Mouse (Mus musculus) CH12.LX (cell line): ENCODE results near the gene Serinc4. TPM values are rescaled to one million over a fixed set of nuclear protein-coding genes. Genes with fewer than 3 reads are reported as not detected.

Experiments used
- DNase-seq: peaks from one replicate; pipeline ENCODE4 v3.0.0-alpha.2; 2013; ENCODE audit errors: extremely low read depth
- H3K27ac ChIP-seq: 2 replicates; pipeline ENCODE4 v1.5.1; 2012; ENCODE audit warnings: low read depth, mild to moderate bottlenecking, control low read depth, moderate library complexity; ENCODE audit not compliant: insufficient read depth
- H3K27me3 ChIP-seq: replicated peaks from 2 replicates; pipeline ENCODE3; 2012; ENCODE audit warnings: inconsistent platforms
- H3K36me3 ChIP-seq, 2 experiments: replicated peaks in 1 of 2; 2 replicates each; pipeline versions ENCODE3 to v1.6.1; 2012; ENCODE audit warnings: inconsistent platforms in 1 of 2, low read length in 1 of 2, mild to moderate bottlenecking in 1 of 2, mixed read lengths in 1 of 2, moderate library complexity in 1 of 2; ENCODE audit not compliant: control insufficient read depth in 1 of 2, insufficient read depth in 1 of 2
- H3K4me1 ChIP-seq, 2 experiments: 2 replicates each; pipeline ENCODE4 v1.6.1; 2012; ENCODE audit warnings: inconsistent platforms in 1 of 2, moderate library complexity in 1 of 2; ENCODE audit not compliant: insufficient read depth in 2 of 2, control insufficient read depth in 1 of 2
- H3K4me2 ChIP-seq: 2 replicates; pipeline ENCODE4 v1.6.1; 2012; ENCODE audit warnings: low read depth, mild to moderate bottlenecking, control low read depth; ENCODE audit not compliant: poor library complexity, insufficient read depth, severe bottlenecking
- H3K4me3 ChIP-seq, 3 experiments: fragments of 150-350 bp in 1 of 3; sonication (generic) in 1 of 3; replicated peaks in 1 of 3; 2 replicates each; pipeline versions ENCODE3 to v1.5.1; 2011 to 2012; ENCODE audit warnings: low read depth in 2 of 3, low read length in 2 of 3, mild to moderate bottlenecking in 2 of 3, moderate library complexity in 2 of 3, control low read depth in 1 of 3, improper control_type of control experiment in 1 of 3, inconsistent platforms in 1 of 3, mixed read lengths in 1 of 3; ENCODE audit not compliant: poor library complexity in 1 of 3
- H3K79me2 ChIP-seq: replicated peaks from 2 replicates; pipeline ENCODE4 v1.6.1; 2012; ENCODE audit warnings: mild to moderate bottlenecking, moderate library complexity; ENCODE audit not compliant: control insufficient read depth, poor library complexity, insufficient read depth, severe bottlenecking; ENCODE audit errors: extremely low read depth
- H3K9ac ChIP-seq: 2 replicates; pipeline ENCODE4 v1.6.1; 2012; ENCODE audit warnings: low read depth, mild to moderate bottlenecking, control low read depth, moderate library complexity; ENCODE audit not compliant: insufficient read depth
- H3K9me3 ChIP-seq: replicated peaks from 2 replicates; pipeline ENCODE3; 2012; ENCODE audit warnings: low read length, inconsistent platforms, mixed read lengths
- BHLHE40 ChIP-seq: IDR thresholded peaks from 2 replicates; pipeline ENCODE4 v1.6.1; 2011; ENCODE audit warnings: mild to moderate bottlenecking, low read depth, low read length, improper control_type of control experiment
- CHD1 ChIP-seq: IDR thresholded peaks from 2 replicates; pipeline ENCODE4 v1.6.1; 2012; ENCODE audit warnings: low read depth, low read length, improper control_type of control experiment, inconsistent platforms
- CHD2 ChIP-seq: IDR thresholded peaks from 2 replicates; pipeline ENCODE4 v1.6.1; 2011; ENCODE audit warnings: low read length, improper control_type of control experiment
- CTCF ChIP-seq, 2 experiments: IDR thresholded peaks in 1 of 2; conservative IDR thresholded peaks in 1 of 2; 2 replicates each; pipeline ENCODE4 v1.5.1; 2011 to 2012; ENCODE audit warnings: low read depth in 2 of 2, low read length in 2 of 2, improper control_type of control experiment in 1 of 2, inconsistent platforms in 1 of 2, mild to moderate bottlenecking in 1 of 2, moderate library complexity in 1 of 2
- E2F4 ChIP-seq: IDR thresholded peaks from 2 replicates; pipeline ENCODE4 v1.6.1; 2011; ENCODE audit warnings: low read depth, low read length, improper control_type of control experiment; ENCODE audit not compliant: insufficient replicate concordance
- ELF1 ChIP-seq: IDR thresholded peaks from 2 replicates; pipeline ENCODE4 v1.6.1; 2014; ENCODE audit warnings: low read depth, mild to moderate bottlenecking, inconsistent platforms, low read length, improper control_type of control experiment
- EP300 ChIP-seq: IDR thresholded peaks from 2 replicates; pipeline ENCODE4 v1.6.1; 2011; ENCODE audit warnings: low read length, improper control_type of control experiment
- ETS1 ChIP-seq: conservative IDR thresholded peaks from 2 replicates; pipeline ENCODE4 v1.6.1; 2012; ENCODE audit warnings: low read depth, mild to moderate bottlenecking, inconsistent platforms, low read length, improper control_type of control experiment, moderate library complexity
- GABPA ChIP-seq: IDR thresholded peaks from 2 replicates; pipeline ENCODE4 v1.6.1; 2012; ENCODE audit warnings: low read depth, low read length, improper control_type of control experiment, inconsistent platforms; ENCODE audit not compliant: insufficient replicate concordance
- HCFC1 ChIP-seq: IDR thresholded peaks from 2 replicates; pipeline ENCODE4 v1.6.1; 2012; ENCODE audit warnings: low read depth, mild to moderate bottlenecking, inconsistent platforms, low read length, improper control_type of control experiment
- IRF4 ChIP-seq: IDR thresholded peaks from 2 replicates; pipeline ENCODE4 v1.6.1; 2014; ENCODE audit warnings: low read depth, mild to moderate bottlenecking, inconsistent platforms, low read length, improper control_type of control experiment
- JUN ChIP-seq: IDR thresholded peaks from 2 replicates; pipeline ENCODE4 v1.6.1; 2011; ENCODE audit warnings: low read depth, mild to moderate bottlenecking, low read length, improper control_type of control experiment, moderate library complexity; ENCODE audit not compliant: insufficient read depth
- JUND ChIP-seq: conservative IDR thresholded peaks from 2 replicates; pipeline ENCODE4 v1.6.1; 2011; ENCODE audit warnings: low read depth, low read length, improper control_type of control experiment
- KAT2A ChIP-seq: IDR thresholded peaks from 2 replicates; pipeline ENCODE4 v1.6.1; 2012; ENCODE audit warnings: low read length, improper control_type of control experiment, inconsistent platforms; ENCODE audit not compliant: insufficient replicate concordance
- MAFK ChIP-seq: IDR thresholded peaks from 2 replicates; pipeline ENCODE4 v1.6.1; 2011; ENCODE audit warnings: low read length, improper control_type of control experiment; ENCODE audit not compliant: insufficient replicate concordance
- MAX ChIP-seq: IDR thresholded peaks from 2 replicates; pipeline ENCODE4 v1.6.1; 2011; ENCODE audit warnings: low read length, improper control_type of control experiment
- MAZ ChIP-seq: IDR thresholded peaks from 2 replicates; pipeline ENCODE4 v1.6.1; 2012; ENCODE audit warnings: low read depth, mild to moderate bottlenecking, inconsistent platforms, low read length, improper control_type of control experiment, moderate library complexity
- MEF2A ChIP-seq: IDR thresholded peaks from 2 replicates; pipeline ENCODE4 v1.6.1; 2014; ENCODE audit warnings: low read depth, mild to moderate bottlenecking, inconsistent platforms, low read length, improper control_type of control experiment, borderline replicate concordance
- MXI1 ChIP-seq: IDR thresholded peaks from 2 replicates; pipeline ENCODE4 v1.6.1; 2011; ENCODE audit warnings: mild to moderate bottlenecking, low read depth, low read length, improper control_type of control experiment
- MYC ChIP-seq: IDR thresholded peaks from 2 replicates; pipeline ENCODE4 v1.6.1; 2011; ENCODE audit warnings: low read depth, mild to moderate bottlenecking, improper control_type of control experiment, low read length
- NELFE ChIP-seq: IDR thresholded peaks from 2 replicates; pipeline ENCODE4 v1.6.1; 2011; ENCODE audit warnings: low read depth, low read length, improper control_type of control experiment
- NRF1 ChIP-seq: IDR thresholded peaks from 2 replicates; pipeline ENCODE4 v1.6.1; 2014; ENCODE audit warnings: low read depth, mild to moderate bottlenecking, inconsistent platforms, low read length, improper control_type of control experiment, moderate library complexity
- PAX5 ChIP-seq: IDR thresholded peaks from 2 replicates; pipeline ENCODE4 v1.6.1; 2012; ENCODE audit warnings: low read length, inconsistent platforms, mixed read lengths
- POLR2A ChIP-seq: IDR thresholded peaks from 2 replicates; pipeline ENCODE4 v1.6.1; 2011; ENCODE audit warnings: low read depth, mild to moderate bottlenecking, improper control_type of control experiment, low read length
- POLR2AphosphoS2 ChIP-seq: IDR thresholded peaks from 2 replicates; pipeline ENCODE4 v1.6.1; 2011; ENCODE audit warnings: low read depth, low read length, improper control_type of control experiment
- RAD21 ChIP-seq: IDR thresholded peaks from 2 replicates; pipeline ENCODE4 v1.6.1; 2011; ENCODE audit warnings: low read depth, mild to moderate bottlenecking, low read length, improper control_type of control experiment, moderate library complexity
- RCOR1 ChIP-seq: conservative IDR thresholded peaks from 2 replicates; pipeline ENCODE4 v1.6.1; 2012; ENCODE audit warnings: low read depth, mild to moderate bottlenecking, inconsistent platforms, low read length, improper control_type of control experiment
- SIN3A ChIP-seq: IDR thresholded peaks from 2 replicates; pipeline ENCODE4 v1.6.1; 2012; ENCODE audit warnings: low read length, improper control_type of control experiment, inconsistent platforms
- SMC3 ChIP-seq: IDR thresholded peaks from 2 replicates; pipeline ENCODE4 v1.6.1; 2011; ENCODE audit warnings: low read depth, low read length, improper control_type of control experiment
- TBP ChIP-seq: conservative IDR thresholded peaks from 2 replicates; pipeline ENCODE4 v1.6.1; 2011; ENCODE audit warnings: low read depth, low read length, improper control_type of control experiment
- TCF12 ChIP-seq: IDR thresholded peaks from 2 replicates; pipeline ENCODE4 v1.6.1; 2014; ENCODE audit warnings: low read depth, mild to moderate bottlenecking, inconsistent platforms, low read length, improper control_type of control experiment
- UBTF ChIP-seq: IDR thresholded peaks from 2 replicates; pipeline ENCODE4 v1.6.1; 2012; ENCODE audit warnings: low read depth, mild to moderate bottlenecking, inconsistent platforms, low read length, improper control_type of control experiment, moderate library complexity
- USF1 ChIP-seq: IDR thresholded peaks from 2 replicates; pipeline ENCODE4 v1.6.1; 2014; ENCODE audit warnings: low read depth, mild to moderate bottlenecking, inconsistent platforms, low read length, improper control_type of control experiment
- USF2 ChIP-seq: conservative IDR thresholded peaks from 2 replicates; pipeline ENCODE4 v1.6.1; 2011; ENCODE audit warnings: low read depth, low read length, improper control_type of control experiment
- ZC3H11A ChIP-seq: IDR thresholded peaks from 2 replicates; pipeline ENCODE4 v1.6.1; 2012; ENCODE audit warnings: low read depth, mild to moderate bottlenecking, inconsistent platforms, low read length, improper control_type of control experiment
- ZKSCAN1 ChIP-seq: IDR thresholded peaks from 2 replicates; pipeline ENCODE4 v1.6.1; 2012; ENCODE audit warnings: low read depth, inconsistent platforms, low read length, improper control_type of control experiment, borderline replicate concordance
- ZMIZ1 ChIP-seq: IDR thresholded peaks from 2 replicates; pipeline ENCODE4 v1.6.1; 2012; ENCODE audit warnings: low read depth, mild to moderate bottlenecking, inconsistent platforms, low read length, improper control_type of control experiment
- ZNF384 ChIP-seq: IDR thresholded peaks from 2 replicates; pipeline ENCODE4 v1.6.1; 2012; ENCODE audit warnings: low read depth, low read length, improper control_type of control experiment, inconsistent platforms
- dilution Hi-C: fragments of 300-500 bp; cut with MboI; formaldehyde crosslinking; loops from 2 replicates; pipeline ENCODE4 v1.14.3; 2020; ENCODE audit warnings: low sequenced_read_pairs; ENCODE audit not compliant: extremely low pct_unique_long_range_greater_than_20kb, extremely low pct_ligation_motif_present
- in situ Hi-C: fragments of 300-500 bp; cut with MboI; formaldehyde crosslinking; loops from 3 replicates; pipeline ENCODE4 v1.14.3; 2019; ENCODE audit warnings: low sequenced_read_pairs, low pct_ligation_motif_present, low pct_unique_long_range_greater_than_20kb, mixed read lengths
- polyA plus RNA-seq: library from polyadenylated mRNA; unstranded; fragments of >175 nt; gene quantifications from 2 replicates; pipeline ENCODE4 v1.2.1, GENCODE M21; 2012; ENCODE audit warnings: low read depth; ENCODE audit not compliant: insufficient read length
- total RNA-seq, 2 experiments: library from RNA; depleted of rRNA; stranded (reverse); fragments of 300-350 nt in 1 of 2; fragments of >200 nt in 1 of 2; gene quantifications; 2 replicates each; pipeline ENCODE4 v1.2.3; 2012 to 2014

The Serinc4 gene
- total and polyA plus RNA-seq, 3 experiments = 0.17 to 0.89 (median 0.29) TPM

GRCm38 (mm10) chr2:121448739-121449535 lies 7.6 kb downstream of the Serinc4 start, which contains the start of gene Serf2:
Serf2 (plus strand) TSS chr2:121449195.
- Histone ChIP-seq H3K4me3 (peak within 1 kb of the TSS; percentile 73 to 91 (median 88)), H3K27ac (peak within 1 kb of the TSS; percentile 11; the same call in 1 of the 2 replicates), H3K9ac (peak within 1 kb of the TSS; percentile 79), H3K9me3 (no peaks in the 10 kb centered on the region), H3K79me2 (peaks cover 7% of the 10 kb centered on the region), H3K36me3 (peaks cover 6 to 31% of the 10 kb centered on the region in 2 experiments), H3K4me1 (peaks cover 5 to 28% of the 10 kb centered on the region in 2 experiments), H3K27me3 (peaks cover 36% of the 10 kb centered on the region), H3K4me2 (peak within 1 kb of the TSS; percentile 99)
- in situ Hi-C loops (no loop called here), dilution Hi-C loops (no loop called here)
- DNase-seq = peak; percentile 97
- TF ChIP-seq RCOR1 (no peak), ETS1 (peak; percentile 79), CHD1 (no peak), SIN3A (peak; percentile 20; the same call in 1 of the 2 replicates), NELFE (peak; percentile 86), ZKSCAN1 (no peak), JUND (no peak), SMC3 (no peak), MXI1 (peak; percentile 91), USF1 (peak; percentile 97), E2F4 (no peak), MYC (no peak), IRF4 (peak; percentile 40; the same call in 1 of the 2 replicates), PAX5 (no peak), TBP (0 out of 2 replicates have a peak, but pooled peaks have one; percentile 21), ZMIZ1 (no peak; the same call in 1 of the 2 replicates), POLR2A (peak; percentile 94), ZC3H11A (no peak), MAFK (no peak), NRF1 (peak; percentile 29; the same call in 1 of the 2 replicates), HCFC1 (no peak; the same call in 1 of the 2 replicates), UBTF (no peak), ELF1 (peak; percentile 51), EP300 (no peak), CTCF (conservative IDR thresholded peaks at IDR 0.05 in 1 of 2, IDR thresholded peaks at IDR 0.05 in 1 of 2; ENCODE audit: low read depth in 2 of 2, low read length in 2 of 2) (no peak), CHD2 (peak; percentile 69; the same call in 1 of the 2 replicates), TCF12 (peak; percentile 23; the same call in 1 of the 2 replicates), POLR2AphosphoS2 (peak; percentile 62; the same call in 1 of the 2 replicates), MEF2A (peak; percentile 57; the same call in 1 of the 2 replicates), BHLHE40 (peak; percentile 99), RAD21 (no peak), MAZ (no peak), USF2 (peak; percentile 92), JUN (0 out of 2 replicates have a peak, but pooled peaks have one; percentile 3), ZNF384 (no peak), MAX (peak; percentile 95), KAT2A (no peak), GABPA (no peak)
